Mouse (Mus musculus) bone marrow macrophage, adult 2 months (primary cell): ENCODE results near the gene Ptges3. TPM values are rescaled to one million over a fixed set of nuclear protein-coding genes. Genes with fewer than 3 reads are reported as not detected.
A peak's percentile ranks its signal among the peaks of the same experiment; 100 is the strongest.

ENCODE experiments used
- H3K27ac ChIP-seq: 2 replicates; pipeline ENCODE4 v1.5.1; 2012; ENCODE audit warnings: low read depth, low read length; ENCODE audit not compliant: insufficient read depth
- H3K4me1 ChIP-seq: 2 replicates; pipeline ENCODE4 v1.6.1; 2012; ENCODE audit warnings: low read length; ENCODE audit not compliant: control insufficient read depth, insufficient read depth
- H3K4me3 ChIP-seq: 2 replicates; pipeline ENCODE4 v1.5.1; 2012; ENCODE audit warnings: mild to moderate bottlenecking, low read length, moderate library complexity; ENCODE audit not compliant: insufficient read depth
- CTCF ChIP-seq: IDR thresholded peaks from 2 replicates; pipeline ENCODE4 v1.5.1; 2012; ENCODE audit warnings: low read depth, mild to moderate bottlenecking, low read length, moderate library complexity
- POLR2A ChIP-seq: IDR thresholded peaks from 2 replicates; pipeline ENCODE4 v1.6.1; 2012; ENCODE audit warnings: mild to moderate bottlenecking, low read depth, low read length, borderline replicate concordance
- polyA plus RNA-seq: library from polyadenylated mRNA; stranded (reverse); fragments of >200 nt; gene quantifications from 2 replicates; pipeline ENCODE4 v1.2.4, GENCODE M21; 2012; ENCODE audit not compliant: missing spikeins, insufficient read depth, insufficient read length

Ptges3 gene
- 152 and 160 TPM in 2 replicates for polyA plus RNA-seq

- no peak for TF ChIP-seq POLR2A
- no peak for TF ChIP-seq CTCF
- peak within 1 kb of the TSS; percentile 84 for H3K4me3 ChIP-seq
These were observed at the start of gene Ptges3 for GRCm38 (mm10) chr10:128058601-128059151. Gene Ptges3 (plus strand): TSS chr10:128058954.

GRCm38 (mm10) chr10:128009735-128010134 is 49.0 kb upstream of the Ptges3 start:
- TF ChIP-seq POLR2A (no peak), CTCF (no peak)

More at GRCm38 (mm10) chr10:128058601-128059151, at the start of gene Ptges3:
- peaks cover 30% of the 10 kb centered on the region for H3K4me1 ChIP-seq
- peak within 1 kb of the TSS; percentile 85 for H3K27ac ChIP-seq

GRCm38 (mm10) chr10:128015068-128015934 is 43.5 kb upstream of the Ptges3 start, which contains the start of gene Prim1:
Gene Prim1 (plus strand): TSS chr10:128015168.
- Histone ChIP-seq H3K4me1 (no peaks in the 10 kb centered on the region), H3K4me3 (peak within 1 kb of the TSS; percentile 81), H3K27ac (no peak within 1 kb of the TSS)
- no peak for TF ChIP-seq CTCF
- TF ChIP-seq POLR2A: no peak

More at GRCm38 (mm10) chr10:128009735-128010134, 49.0 kb upstream of the Ptges3 start:
- H3K27ac ChIP-seq: no peak overlapping the region
- H3K4me3 ChIP-seq: no peak overlapping the region
- H3K4me1 ChIP-seq: no peaks in the 10 kb centered on the region

- TF ChIP-seq CTCF (no peak), POLR2A (no peak)
- Histone ChIP-seq H3K27ac (no peak overlapping the region), H3K4me3 (no peak overlapping the region), H3K4me1 (no peaks in the 10 kb centered on the region)
These were observed 36.6 kb upstream of the Ptges3 start for GRCm38 (mm10) chr10:128022196-128022595.

- H3K27ac ChIP-seq: no peak overlapping the region
- H3K4me3 ChIP-seq: no peak overlapping the region
- TF ChIP-seq CTCF (no peak), POLR2A (no peak)
- no peaks in the 10 kb centered on the region for H3K4me1 ChIP-seq
These were observed 35.3 kb upstream of the Ptges3 start for GRCm38 (mm10) chr10:128023496-128023895.

DNA sequence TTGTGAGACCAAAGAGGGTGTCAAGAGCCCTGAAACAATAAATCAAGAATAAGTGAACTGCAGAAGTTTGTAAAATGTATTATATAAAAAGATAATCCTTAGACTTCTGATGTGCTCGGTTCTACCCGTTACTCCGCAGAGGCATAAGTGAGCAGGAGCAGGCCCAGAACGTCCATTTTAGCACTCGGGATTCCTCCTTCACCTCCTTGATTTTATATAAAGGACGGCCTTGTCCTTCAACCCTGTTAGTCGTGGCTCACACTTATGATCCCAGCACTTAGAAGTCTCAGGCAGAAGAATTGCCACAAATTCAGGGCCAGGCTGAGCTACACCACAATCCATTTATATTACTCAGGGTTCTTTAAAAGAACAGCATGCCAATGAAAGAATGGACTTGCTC is 28.8 kb upstream of the Ptges3 start:
- H3K4me3 ChIP-seq: no peak overlapping the region
- TF ChIP-seq POLR2A: no peak
- TF ChIP-seq CTCF: no peak
- no peak overlapping the region for H3K27ac ChIP-seq
- peaks cover 4% of the 10 kb centered on the region for H3K4me1 ChIP-seq

- no peak overlapping the region for H3K4me3 ChIP-seq
- peaks cover 4% of the 10 kb centered on the region for H3K4me1 ChIP-seq
- H3K27ac ChIP-seq: no peak overlapping the region
- TF ChIP-seq POLR2A: no peak
- no peak for TF ChIP-seq CTCF
These were observed 27.9 kb upstream of the Ptges3 start for GRCm38 (mm10) chr10:128030860-128031259.

DNA sequence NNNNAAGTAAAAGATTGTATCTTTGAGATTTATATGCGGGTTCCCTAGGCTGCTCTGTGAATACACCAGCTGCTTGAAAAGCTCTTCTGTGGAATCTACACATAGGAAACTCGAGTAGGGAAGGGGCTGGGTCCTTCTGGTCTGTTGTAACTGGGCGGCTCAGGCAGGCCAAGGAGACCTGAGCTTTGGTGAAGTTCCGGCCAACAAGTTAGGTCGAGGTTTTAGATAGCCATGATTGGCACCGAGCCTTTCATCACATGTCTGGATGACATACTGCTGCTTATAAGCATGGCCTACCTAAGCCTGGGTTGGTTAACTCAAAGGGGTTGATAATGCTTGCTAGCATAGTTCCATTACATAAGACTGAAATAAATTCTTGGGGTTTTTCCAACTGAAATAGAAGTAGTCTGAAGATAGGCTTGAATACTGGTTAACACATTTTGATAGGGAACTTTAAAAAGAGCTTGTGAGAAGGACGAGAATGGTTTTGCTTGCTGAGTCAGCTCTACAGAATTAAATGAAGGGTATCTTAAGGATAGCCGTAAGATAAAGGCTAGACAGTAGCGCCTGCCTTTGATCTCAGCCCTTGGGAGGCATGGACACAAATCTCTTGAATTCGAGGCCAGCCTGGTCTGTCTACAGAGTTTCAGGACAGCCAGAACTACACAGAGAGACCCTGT is 21.9 kb upstream of the Ptges3 start:
- peak overlapping the region; percentile 95 for H3K4me3 ChIP-seq
- H3K4me1 ChIP-seq: peaks cover 40% of the 10 kb centered on the region
- H3K27ac ChIP-seq: peak overlapping the region; percentile 79
- TF ChIP-seq POLR2A (no peak), CTCF (no peak)

DNA sequence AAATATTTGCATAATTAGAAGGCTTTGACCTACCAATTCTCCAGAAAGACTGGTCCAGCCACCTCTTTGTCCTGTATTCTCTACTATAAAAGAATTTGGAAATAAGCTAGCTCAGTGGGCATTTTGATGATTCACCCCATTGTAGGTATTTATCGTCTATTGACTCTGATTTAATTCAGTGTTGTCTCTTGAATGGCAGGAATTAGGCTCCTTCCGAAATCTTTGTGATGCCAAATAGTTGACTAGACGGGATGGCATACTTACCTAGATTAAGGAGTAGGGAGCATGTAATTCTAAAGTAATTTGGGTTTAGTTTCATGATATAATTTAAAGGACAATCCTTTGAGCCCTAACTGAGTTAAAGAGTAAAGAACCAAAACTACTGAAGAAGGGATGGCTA is 20.8 kb upstream of the Ptges3 start:
- H3K4me3 ChIP-seq: no peak overlapping the region; the same call in 1 of the 2 replicates
- TF ChIP-seq POLR2A (no peak), CTCF (no peak)
- peaks cover 43% of the 10 kb centered on the region for H3K4me1 ChIP-seq
- no peak overlapping the region for H3K27ac ChIP-seq
